Mouse (Mus musculus) C2C12 (cell line): ENCODE data around the gene Gm17606.

ENCODE experiments used
- CTCF ChIP-seq: IDR thresholded peaks from one replicate; pipeline ENCODE4 v1.5.1; 2011; ENCODE audit not compliant: control insufficient read depth, insufficient read depth, insufficient read length
- FOSL1 ChIP-seq: IDR thresholded peaks from one replicate; pipeline ENCODE4 v1.8.0; 2011; ENCODE audit warnings: mild to moderate bottlenecking, low read length; ENCODE audit not compliant: poor library complexity, insufficient read depth, severe bottlenecking
- MAX ChIP-seq: IDR thresholded peaks from one replicate; pipeline ENCODE4 v1.6.1; 2011; ENCODE audit warnings: mild to moderate bottlenecking, control low read depth

DNA sequence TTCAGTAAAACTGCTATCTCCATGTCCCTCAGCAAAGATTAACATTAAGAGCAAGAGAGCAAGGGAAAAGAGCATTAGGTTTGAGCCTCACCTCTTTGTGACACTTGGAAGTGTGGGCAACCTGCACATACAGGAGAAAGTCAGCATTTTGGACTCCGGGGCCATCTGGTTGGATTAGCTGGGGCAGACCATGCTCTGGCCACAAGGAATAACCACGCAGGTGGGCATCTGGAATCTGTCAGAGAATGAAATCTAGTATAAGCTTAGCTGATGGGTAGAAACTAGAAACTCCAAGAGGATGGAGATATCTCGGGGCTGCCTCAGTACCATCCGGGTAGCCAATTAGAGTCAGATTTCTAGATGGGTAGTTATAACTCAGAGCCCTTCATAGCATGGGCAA, 56.0 kb downstream of the Gm17606 start:
- TF ChIP-seq CTCF (no peak), MAX (no peak), FOSL1 (no peak)
